Mouse (Mus musculus): Measurements from ENCODE around the gene Gm49337. TPM values are rescaled to one million over a fixed set of nuclear protein-coding genes. Genes with fewer than 3 reads are reported as not detected.
"Not testable (repeated sequence)": the region's sequence is repeated elsewhere in the genome, so short reads cannot be mapped to it uniquely, and the experiment has no call there.

Gene Gm49337
- polyA plus RNA-seq, 1 experiment from 2014 or later, result 0.13 TPM

- H3K4me2 ChIP-seq (replicated peaks), result peak overlapping the region; percentile 73
- H3K27me3 ChIP-seq, result no peaks in the 10 kb centered on the region
- peak overlapping the region; percentile 75 for H3K4me3 ChIP-seq
- peak overlapping the region; percentile 100 for H3K27ac ChIP-seq (replicated peaks)
- peaks cover 10% of the 10 kb centered on the region for H3K4me1 ChIP-seq
- peak overlapping the region; percentile 74 for H3K9ac ChIP-seq (replicated peaks)
- H3K36me3 ChIP-seq, result no peaks in the 10 kb centered on the region
- ATAC-seq (ENCODE audit: low FRiP score, low read depth), result no peak
- H3K9me3 ChIP-seq, result no peaks in the 10 kb centered on the region
- 5% methylated on average over 6 of the region's 6 CpGs for WGBS
These were observed 47.0 kb downstream of the Gm49337 start for GRCm38 (mm10) chr4:116220071-116220650.

- H3K9me3 ChIP-seq, result no peaks in the 10 kb centered on the region
- 0% methylated on average over 17 of the region's 26 CpGs for WGBS
- H3K27ac ChIP-seq (replicated peaks), result peak overlapping the region; percentile 100
- H3K4me2 ChIP-seq (replicated peaks), result peak overlapping the region; percentile 73
- ATAC-seq (ENCODE audit: low FRiP score, low read depth), result no peak
- H3K27me3 ChIP-seq, result no peaks in the 10 kb centered on the region
- peak overlapping the region; percentile 75 for H3K4me3 ChIP-seq
- peaks cover 10% of the 10 kb centered on the region for H3K4me1 ChIP-seq
- H3K36me3 ChIP-seq, result no peaks in the 10 kb centered on the region
- peak overlapping the region; percentile 74 for H3K9ac ChIP-seq (replicated peaks)
These were observed 47.6 kb downstream of the Gm49337 start for GRCm38 (mm10) chr4:116220780-116221139.

GRCm38 (mm10) chr4:116221140-116221851 is 48.1 kb downstream of the Gm49337 start, which contains the start of gene Pik3r3:
TSS of gene Pik3r3 (plus strand) at chr4:116221618.
- Histone ChIP-seq H3K9ac (replicated peaks) (peak within 1 kb of the TSS; percentile 95), H3K9me3 (no peaks in the 10 kb centered on the region), H3K4me2 (replicated peaks) (peak within 1 kb of the TSS; percentile 73), H3K27ac (replicated peaks) (peak within 1 kb of the TSS; percentile 100), H3K36me3 (no peaks in the 10 kb centered on the region), H3K4me1 (peaks cover 10% of the 10 kb centered on the region), H3K27me3 (no peaks in the 10 kb centered on the region), H3K4me3 (peak within 1 kb of the TSS; percentile 75)
- peak; percentile 99 for ATAC-seq (ENCODE audit: low FRiP score, low read depth)
- under 1% methylated on average over 53 of the region's 53 CpGs for WGBS

GRCm38 (mm10) chr4:116221996-116222842 is 49.0 kb downstream of the Gm49337 start:
- H3K4me3 ChIP-seq, result peak overlapping the region; percentile 75
- no peaks in the 10 kb centered on the region for H3K9me3 ChIP-seq
- peak overlapping the region; percentile 95 for H3K9ac ChIP-seq (replicated peaks)
- under 1% methylated on average over 23 of the region's 23 CpGs for WGBS
- peak overlapping the region; percentile 100 for H3K27ac ChIP-seq (replicated peaks)
- H3K36me3 ChIP-seq, result no peaks in the 10 kb centered on the region
- H3K4me2 ChIP-seq (replicated peaks), result peak overlapping the region; percentile 55
- no peak for ATAC-seq (ENCODE audit: low FRiP score, low read depth)
- no peaks in the 10 kb centered on the region for H3K27me3 ChIP-seq
- peaks cover 10% of the 10 kb centered on the region for H3K4me1 ChIP-seq

GRCm38 (mm10) chr4:116222843-116223119 is 49.6 kb downstream of the Gm49337 start:
- H3K9me3 ChIP-seq, result no peaks in the 10 kb centered on the region
- H3K9ac ChIP-seq (replicated peaks), result peak overlapping the region; percentile 95
- peaks cover 10% of the 10 kb centered on the region for H3K4me1 ChIP-seq
- peak overlapping the region; percentile 55 for H3K4me2 ChIP-seq (replicated peaks)
- no peaks in the 10 kb centered on the region for H3K36me3 ChIP-seq
- no peaks in the 10 kb centered on the region for H3K27me3 ChIP-seq
- H3K4me3 ChIP-seq, result peak overlapping the region; percentile 75
- 2% methylated on average over 6 of the region's 6 CpGs for WGBS
- no peak for ATAC-seq (ENCODE audit: low FRiP score, low read depth)
- peak overlapping the region; percentile 100 for H3K27ac ChIP-seq (replicated peaks)

- no peak overlapping the region for H3K4me3 ChIP-seq
- 87% methylated on average over 3 of the region's 3 CpGs for WGBS
- H3K4me2 ChIP-seq (replicated peaks), result no peak overlapping the region
- H3K9me3 ChIP-seq, result no peaks in the 10 kb centered on the region
- H3K27ac ChIP-seq (replicated peaks), result no peak overlapping the region
- no peak overlapping the region for H3K9ac ChIP-seq (replicated peaks)
- no peaks in the 10 kb centered on the region for H3K4me1 ChIP-seq
- H3K27me3 ChIP-seq, result no peaks in the 10 kb centered on the region
- ATAC-seq (ENCODE audit: low FRiP score, low read depth), result no peak
- H3K36me3 ChIP-seq, result peaks cover 25% of the 10 kb centered on the region; the same call in 1 of the 2 replicates
These were observed 70.2 kb downstream of the Gm49337 start for GRCm38 (mm10) chr4:116243377-116243776.

- Histone ChIP-seq H3K9me3 (no peaks in the 10 kb centered on the region), H3K4me1 (no peaks in the 10 kb centered on the region), H3K4me3 (no peak overlapping the region), H3K27ac (replicated peaks) (no peak overlapping the region), H3K9ac (replicated peaks) (no peak overlapping the region), H3K4me2 (replicated peaks) (no peak overlapping the region), H3K27me3 (no peaks in the 10 kb centered on the region), H3K36me3 (peaks cover 22% of the 10 kb centered on the region; the same call in 1 of the 2 replicates)
- no peak for ATAC-seq (ENCODE audit: low FRiP score, low read depth)
- 73% methylated on average over 2 of the region's 2 CpGs for WGBS
These were observed 71.1 kb downstream of the Gm49337 start for GRCm38 (mm10) chr4:116244240-116244639.

GRCm38 (mm10) chr4:116245926-116246325 is 72.7 kb downstream of the Gm49337 start:
- H3K4me3 ChIP-seq; H3K27ac ChIP-seq (replicated peaks); H3K4me1 ChIP-seq; H3K27me3 ChIP-seq; ATAC-seq (ENCODE audit: low FRiP score, low read depth); H3K9me3 ChIP-seq; H3K9ac ChIP-seq (replicated peaks); H3K4me2 ChIP-seq (replicated peaks): not testable (repeated sequence)
- 42% methylated on average over 3 of the region's 3 CpGs for WGBS
- 0 out of 2 replicates have a peak, but pooled peaks cover 13% of the 10 kb centered on the region for H3K36me3 ChIP-seq

- H3K27ac ChIP-seq (replicated peaks), result no peak overlapping the region
- H3K9me3 ChIP-seq, result no peaks in the 10 kb centered on the region
- H3K4me3 ChIP-seq, result no peak overlapping the region
- ATAC-seq (ENCODE audit: low FRiP score, low read depth), result no peak
- H3K4me2 ChIP-seq (replicated peaks), result no peak overlapping the region
- WGBS, result 88% methylated on average over 3 of the region's 3 CpGs
- H3K9ac ChIP-seq (replicated peaks), result no peak overlapping the region
- H3K36me3 ChIP-seq, result 0 out of 2 replicates have a peak, but pooled peaks cover 13% of the 10 kb centered on the region
- H3K4me1 ChIP-seq, result no peaks in the 10 kb centered on the region
- H3K27me3 ChIP-seq, result no peaks in the 10 kb centered on the region
These were observed 76.8 kb downstream of the Gm49337 start for GRCm38 (mm10) chr4:116249986-116250385.

- no peak overlapping the region for H3K9ac ChIP-seq (replicated peaks)
- H3K27ac ChIP-seq (replicated peaks), result no peak overlapping the region
- H3K4me1 ChIP-seq, result no peaks in the 10 kb centered on the region
- H3K9me3 ChIP-seq, result no peaks in the 10 kb centered on the region
- peaks cover 78% of the 10 kb centered on the region for H3K36me3 ChIP-seq
- H3K4me2 ChIP-seq (replicated peaks), result no peak overlapping the region
- 97% methylated on average over 6 of the region's 6 CpGs for WGBS
- no peak overlapping the region for H3K4me3 ChIP-seq
- no peaks in the 10 kb centered on the region for H3K27me3 ChIP-seq
- ATAC-seq (ENCODE audit: low FRiP score, low read depth), result no peak
These were observed 95.0 kb downstream of the Gm49337 start for GRCm38 (mm10) chr4:116268220-116268619.

- WGBS, result 78% methylated on average over 2 of the region's 2 CpGs
- ATAC-seq (ENCODE audit: low FRiP score, low read depth), result no peak
- Histone ChIP-seq H3K36me3 (peaks cover 61% of the 10 kb centered on the region), H3K9ac (replicated peaks) (no peak overlapping the region), H3K4me3 (no peak overlapping the region), H3K4me2 (replicated peaks) (no peak overlapping the region), H3K27me3 (no peaks in the 10 kb centered on the region), H3K27ac (replicated peaks) (no peak overlapping the region), H3K4me1 (no peaks in the 10 kb centered on the region), H3K9me3 (no peaks in the 10 kb centered on the region)
These were observed 109.0 kb downstream of the Gm49337 start for GRCm38 (mm10) chr4:116282211-116282610.

GRCm38 (mm10) chr4:116291561-116291960 is 118.4 kb downstream of the Gm49337 start:
- 88% methylated on average over 6 of the region's 6 CpGs for WGBS
- H3K9me3 ChIP-seq, result no peaks in the 10 kb centered on the region
- ATAC-seq (ENCODE audit: low FRiP score, low read depth), result no peak
- H3K9ac ChIP-seq (replicated peaks), result no peak overlapping the region
- H3K27ac ChIP-seq (replicated peaks), result no peak overlapping the region
- H3K4me3 ChIP-seq, result no peak overlapping the region
- no peaks in the 10 kb centered on the region for H3K27me3 ChIP-seq
- no peaks in the 10 kb centered on the region for H3K4me1 ChIP-seq
- peaks cover 84% of the 10 kb centered on the region for H3K36me3 ChIP-seq
- no peak overlapping the region for H3K4me2 ChIP-seq (replicated peaks)
